Mouse (Mus musculus) hindbrain, embryonic 11.5 days (tissue): ENCODE measurements around the gene Kpna2. TPM values are rescaled to one million over a fixed set of nuclear protein-coding genes. Genes with fewer than 3 reads are reported as not detected.

ENCODE experiments used
- ATAC-seq: fragments of 200-750 bp; cut with Nextera tagmentation; 2 replicates; pipeline ENCODE4 v1.8.0; 2017; ENCODE audit warnings: mild to moderate bottlenecking, moderate TSS enrichment, moderate library complexity; ENCODE audit not compliant: low FRiP score
- DNase-seq: peaks from one replicate; pipeline ENCODE4 v3.0.0-alpha.2; 2015; ENCODE audit warnings: low spot score
- H3K27ac ChIP-seq: fragments of 300-500 bp; sonication (generic); 2 replicates; pipeline ENCODE4 v1.5.1; 2014; ENCODE audit warnings: mild to moderate bottlenecking, low read depth, low read length
- H3K27me3 ChIP-seq: fragments of 300-500 bp; sonication (generic); 2 replicates; pipeline ENCODE4 v1.6.1; 2014; ENCODE audit warnings: mild to moderate bottlenecking, low read length, moderate library complexity, mixed read lengths; ENCODE audit not compliant: control insufficient read depth, insufficient read depth
- H3K36me3 ChIP-seq: fragments of 300-500 bp; sonication (generic); 2 replicates; pipeline ENCODE4 v1.6.1; 2014; ENCODE audit warnings: mild to moderate bottlenecking, low read length, moderate library complexity, mixed read lengths; ENCODE audit not compliant: control insufficient read depth, insufficient read depth
- H3K4me1 ChIP-seq: fragments of 300-500 bp; sonication (generic); replicated peaks from 2 replicates; pipeline ENCODE4 v1.6.1; 2014; ENCODE audit warnings: low read length, mixed read lengths; ENCODE audit not compliant: control insufficient read depth, insufficient read depth
- H3K4me2 ChIP-seq: fragments of 300-500 bp; sonication (generic); replicated peaks from 2 replicates; pipeline ENCODE4 v1.6.1; 2014; ENCODE audit warnings: mild to moderate bottlenecking, low read depth, low read length
- H3K4me3 ChIP-seq: fragments of 300-500 bp; sonication (generic); 2 replicates; pipeline ENCODE4 v1.5.1; 2014; ENCODE audit warnings: low read depth, low read length
- H3K9ac ChIP-seq: fragments of 300-500 bp; sonication (generic); 2 replicates; pipeline ENCODE4 v1.6.1; 2014; ENCODE audit warnings: low read depth, low read length
- H3K9me3 ChIP-seq: fragments of 300-500 bp; sonication (generic); 2 replicates; pipeline ENCODE4 v1.6.1; 2016; ENCODE audit warnings: low read length; ENCODE audit not compliant: control insufficient read depth
- WGBS: fragments of 180-500 bp; shearing (Covaris S2); extraction: QIAGEN DNeasy Blood & Tissue Kit; methylation state at CpG from one replicate; pipeline ENCODE4 v1.1.7; 2014; 5-methylcytosine and 5-hydroxymethylcytosine counted together
- polyA plus RNA-seq: library from polyadenylated mRNA; unstranded; fragments of >200 nt; fragmentation: Nextera tagmentation; extraction: Ambion mirVana; gene quantifications from 2 replicates; pipeline ENCODE4 v1.2.1, GENCODE M21; 2014

Gene Kpna2
- polyA plus RNA-seq, 1 experiment from 2014 or later: 581 TPM

GRCm38 (mm10) chr11:107031635-107032034 is 32.3 kb upstream of the Kpna2 start:
- H3K4me2 ChIP-seq: no peak overlapping the region
- no peaks in the 10 kb centered on the region for H3K9me3 ChIP-seq
- H3K36me3 ChIP-seq: no peaks in the 10 kb centered on the region
- peaks cover under 1% of the 10 kb centered on the region; the same call in 1 of the 2 replicates for H3K4me1 ChIP-seq
- no peak overlapping the region for H3K4me3 ChIP-seq
- WGBS: 34% methylated on average over 7 of the region's 7 CpGs
- H3K27me3 ChIP-seq: no peaks in the 10 kb centered on the region
- no peak overlapping the region for H3K9ac ChIP-seq
- H3K27ac ChIP-seq: no peak overlapping the region
- no peak for ATAC-seq
- DNase-seq: no peak

GRCm38 (mm10) chr11:107029536-107029935 is 30.2 kb upstream of the Kpna2 start:
- ATAC-seq (no peak), DNase-seq (no peak)
- H3K9me3 ChIP-seq: no peaks in the 10 kb centered on the region
- no peaks in the 10 kb centered on the region for H3K36me3 ChIP-seq
- peaks cover 7% of the 10 kb centered on the region; the same call in 1 of the 2 replicates for H3K4me1 ChIP-seq
- H3K4me2 ChIP-seq: no peak overlapping the region
- 54% methylated on average over 19 of the region's 19 CpGs for WGBS
- no peaks in the 10 kb centered on the region for H3K27me3 ChIP-seq
- H3K4me3 ChIP-seq: no peak overlapping the region
- H3K9ac ChIP-seq: no peak overlapping the region
- no peak overlapping the region for H3K27ac ChIP-seq

GRCm38 (mm10) chr11:107028754-107029153 is 29.4 kb upstream of the Kpna2 start:
- Histone ChIP-seq H3K36me3 (no peaks in the 10 kb centered on the region), H3K27ac (no peak overlapping the region), H3K4me1 (peaks cover 7% of the 10 kb centered on the region; the same call in 1 of the 2 replicates), H3K9ac (peak overlapping the region; percentile 70; the same call in 1 of the 2 replicates), H3K9me3 (no peaks in the 10 kb centered on the region), H3K4me3 (peak overlapping the region; percentile 60), H3K27me3 (no peaks in the 10 kb centered on the region), H3K4me2 (peak overlapping the region; percentile 72)
- ATAC-seq (no peak), DNase-seq (no peak)
- 74% methylated on average over 6 of the region's 6 CpGs for WGBS

GRCm38 (mm10) chr11:107028275-107028618 is 28.9 kb upstream of the Kpna2 start:
- WGBS: 5% methylated on average over 29 of the region's 29 CpGs
- H3K4me1 ChIP-seq: peaks cover 7% of the 10 kb centered on the region; the same call in 1 of the 2 replicates

GRCm38 (mm10) chr11:107027431-107028274 is 28.3 kb upstream of the Kpna2 start:
- Histone ChIP-seq H3K27me3 (no peaks in the 10 kb centered on the region), H3K4me3 (peak overlapping the region; percentile 60), H3K27ac (peak overlapping the region; percentile 73), H3K9me3 (no peaks in the 10 kb centered on the region), H3K36me3 (no peaks in the 10 kb centered on the region), H3K9ac (peak overlapping the region; percentile 70), H3K4me1 (peaks cover 7% of the 10 kb centered on the region; the same call in 1 of the 2 replicates), H3K4me2 (peak overlapping the region; percentile 72)
- WGBS: 3% methylated on average over 39 of the region's 107 CpGs
- ATAC-seq (peak; percentile 89), DNase-seq (peak; percentile 95)

More at GRCm38 (mm10) chr11:107028275-107028618, 28.9 kb upstream of the Kpna2 start:
- Histone ChIP-seq H3K9ac (peak overlapping the region; percentile 70), H3K36me3 (no peaks in the 10 kb centered on the region), H3K27ac (peak overlapping the region; percentile 73), H3K9me3 (no peaks in the 10 kb centered on the region), H3K4me3 (peak overlapping the region; percentile 60), H3K27me3 (no peaks in the 10 kb centered on the region), H3K4me2 (peak overlapping the region; percentile 72)
- no peak for DNase-seq
- peak; percentile 69 for ATAC-seq

- Histone ChIP-seq H3K4me1 (peaks cover 7% of the 10 kb centered on the region; the same call in 1 of the 2 replicates), H3K9ac (no peak overlapping the region), H3K27me3 (no peaks in the 10 kb centered on the region), H3K9me3 (no peaks in the 10 kb centered on the region), H3K4me2 (peak overlapping the region; percentile 72), H3K36me3 (no peaks in the 10 kb centered on the region), H3K27ac (no peak overlapping the region), H3K4me3 (peak overlapping the region; percentile 60)
- peak; percentile 34 for DNase-seq
- WGBS: 10% methylated on average over 12 of the region's 12 CpGs
- no peak for ATAC-seq
Observed at GRCm38 (mm10) chr11:107026554-107027430, 27.5 kb upstream of the Kpna2 start.

- 0 out of 2 replicates have a peak, but pooled peaks have one; percentile 37 for ATAC-seq
- Histone ChIP-seq H3K4me2 (peak within 1 kb of the TSS; percentile 59), H3K4me1 (peaks cover 7% of the 10 kb centered on the region; the same call in 1 of the 2 replicates), H3K9ac (peak within 1 kb of the TSS; percentile 29), H3K36me3 (no peaks in the 10 kb centered on the region), H3K4me3 (peak within 1 kb of the TSS; percentile 36), H3K9me3 (no peaks in the 10 kb centered on the region), H3K27me3 (no peaks in the 10 kb centered on the region), H3K27ac (peak within 1 kb of the TSS; percentile 43; the same call in 1 of the 2 replicates)
- DNase-seq: peak; percentile 61
- WGBS: under 1% methylated on average over 45 of the region's 45 CpGs
Observed at GRCm38 (mm10) chr11:107025411-107026321, 26.3 kb upstream of the Kpna2 start, which contains the start of gene 1810010H24Rik. Gene 1810010H24Rik (plus strand): TSS chr11:107025681.
